28 mouse cellular contexts compared by ENCODE assay signal in genomic region chr14:96879701-96880100, GRCm38 (mm10).
"Had no signal": no experiment of that assay in that cellular context is flagged by ENCODE, and none has a peak within 500 bp of the region (broad histone marks: within the 10 kb centered on the region; RNA-seq: fewer than 3 reads in every experiment).

No protein-coding gene starts in this region.

- H3K9ac ChIP-seq: heart, embryonic 12.5 days; hindbrain, embryonic 12.5 days; hindbrain, embryonic 14.5 days; intestine, embryonic 15.5 days; limb, embryonic 12.5 days; liver, embryonic 13.5 days; liver, embryonic 15.5 days had no signal

- H3K4me1 ChIP-seq: heart, embryonic 10.5 days; heart, embryonic 12.5 days; hindbrain, embryonic 10.5 days; hindbrain, embryonic 12.5 days; intestine, embryonic 15.5 days; limb, embryonic 10.5 days; limb, embryonic 12.5 days; liver, embryonic 13.5 days; liver, embryonic 15.5 days had no signal

- H3K4me2 ChIP-seq: heart, embryonic 12.5 days; hindbrain, embryonic 12.5 days; hindbrain, embryonic 14.5 days; intestine, embryonic 15.5 days; limb, embryonic 12.5 days; liver, embryonic 11.5 days; liver, embryonic 13.5 days; liver, embryonic 15.5 days had no signal

- H3K27me3 ChIP-seq: heart, embryonic 12.5 days; hindbrain, embryonic 12.5 days; intestine, embryonic 15.5 days; limb, embryonic 12.5 days; liver, embryonic 13.5 days; liver, embryonic 15.5 days had no signal

- H3K36me3 ChIP-seq: heart, embryonic 10.5 days; heart, embryonic 12.5 days; hindbrain, embryonic 10.5 days; hindbrain, embryonic 12.5 days; intestine, embryonic 15.5 days; limb, embryonic 10.5 days; limb, embryonic 12.5 days; liver, embryonic 13.5 days; liver, embryonic 15.5 days had no signal

- H3K27ac ChIP-seq: gastrocnemius, adult 2 months; heart, embryonic 10.5 days; hindbrain, embryonic 10.5 days; hindbrain, embryonic 12.5 days; hindbrain, embryonic 14.5 days; intestine, embryonic 15.5 days; layer of hippocampus, adult 2 months; left cerebral cortex, adult 2 months; limb, embryonic 10.5 days; limb, embryonic 12.5 days; liver, embryonic 13.5 days; liver, embryonic 15.5 days had no signal

- ATAC-seq: hindbrain, embryonic 16.5 days; inflammation-experienced regulatory T-cells, adult 6 months; intestine, embryonic 15.5 days; intestine, postnatal 0 days had no signal

- H3K9me3 ChIP-seq: heart, embryonic 10.5 days; heart, embryonic 12.5 days; hindbrain, embryonic 10.5 days; hindbrain, embryonic 12.5 days; intestine, embryonic 15.5 days; limb, embryonic 10.5 days; limb, embryonic 12.5 days; liver, embryonic 13.5 days; liver, embryonic 15.5 days had no signal

- DNase-seq: gastrocnemius, adult 2 months; gastrocnemius, postnatal 10 days; gastrocnemius, postnatal 25 days; heart, adult 18-20 months; heart, postnatal 10 days; heart, postnatal 4 days; kidney, adult 18-20 months; kidney, adult 8-10 months; kidney, postnatal 10 days; kidney, postnatal 25 days; kidney, postnatal 4 days; liver; liver, embryonic 13.5 days had no signal

- H3K4me3 ChIP-seq: gastrocnemius, adult 2 months; heart, embryonic 10.5 days; heart, embryonic 12.5 days; hindbrain, embryonic 10.5 days; hindbrain, embryonic 12.5 days; intestine, embryonic 15.5 days; layer of hippocampus, adult 2 months; left cerebral cortex, adult 2 months; limb, embryonic 10.5 days; limb, embryonic 12.5 days; liver, embryonic 13.5 days; liver, embryonic 15.5 days had no signal
